Mouse (Mus musculus): Measurements from ENCODE around the gene Fam187b. TPM values are rescaled to one million over a fixed set of nuclear protein-coding genes. Genes with fewer than 3 reads are reported as not detected.
"Not testable (repeated sequence)": the region's sequence is repeated elsewhere in the genome, so short reads cannot be mapped to it uniquely, and the experiment has no call there.

Fam187b gene
- polyA plus RNA-seq, 1 experiment from 2014 or later = 0.42 TPM

DNA sequence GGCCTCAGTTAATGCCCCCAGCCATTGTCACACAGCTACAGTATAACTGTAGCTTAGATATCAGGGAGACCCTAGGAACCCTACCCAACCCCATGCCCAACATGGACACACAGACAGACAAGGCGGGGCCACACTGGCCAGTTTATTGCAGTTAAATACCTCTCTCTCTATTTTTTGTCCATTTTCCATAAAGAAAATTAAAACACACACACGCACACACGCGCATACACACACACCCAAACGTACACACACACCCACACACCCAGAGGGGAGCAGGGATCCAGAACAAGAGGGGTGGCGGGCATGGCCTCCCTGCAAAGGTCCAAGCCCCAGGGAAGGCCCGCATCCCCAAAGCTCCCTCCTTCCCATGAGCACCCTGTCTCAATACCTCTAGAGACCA lies 27.7 kb upstream of the Fam187b start:
- H3K36me3 ChIP-seq (ENCODE audit: control insufficient read depth, insufficient read depth) = no peaks in the 10 kb centered on the region; the same call in 1 of the 2 replicates
- 95% methylated on average over 7 of the region's 7 CpGs for WGBS
- no peak overlapping the region for H3K4me2 ChIP-seq (ENCODE audit: low read length)
- no peaks in the 10 kb centered on the region for H3K9me3 ChIP-seq (ENCODE audit: control insufficient read depth, low read length)
- H3K4me1 ChIP-seq (replicated peaks; ENCODE audit: control insufficient read depth, insufficient read depth, low read length) = no peaks in the 10 kb centered on the region
- ATAC-seq = no peak
- H3K4me3 ChIP-seq (replicated peaks; ENCODE audit: low read length) = no peak overlapping the region
- H3K9ac ChIP-seq (replicated peaks; ENCODE audit: low read depth, low read length) = no peak overlapping the region
- no peaks in the 10 kb centered on the region for H3K27me3 ChIP-seq (replicated peaks; ENCODE audit: control insufficient read depth, insufficient read depth, low read length)
- no peak overlapping the region for H3K27ac ChIP-seq (ENCODE audit: low read length)

DNA sequence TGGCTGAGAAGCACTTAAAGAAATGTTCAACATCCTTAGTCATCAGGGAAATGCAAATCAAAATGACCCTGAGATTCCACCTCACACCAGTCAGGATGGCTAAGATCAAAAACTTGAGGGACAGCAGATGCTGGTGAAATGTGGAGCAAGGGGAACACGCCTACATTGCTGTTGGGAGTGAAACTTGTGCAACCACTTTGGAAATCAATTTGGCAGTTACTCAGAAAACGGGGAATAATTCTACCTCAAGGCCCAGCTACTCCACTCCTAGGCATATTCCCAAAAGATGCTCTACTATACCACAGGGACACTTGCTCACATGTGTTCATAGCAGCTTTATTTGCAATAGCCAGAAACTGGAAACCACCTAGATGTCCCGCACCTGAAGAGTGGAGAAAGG lies 23.7 kb upstream of the Fam187b start:
- peaks cover 14% of the 10 kb centered on the region for H3K36me3 ChIP-seq (ENCODE audit: control insufficient read depth, insufficient read depth)
- H3K4me3 ChIP-seq (replicated peaks; ENCODE audit: low read length); H3K27ac ChIP-seq (ENCODE audit: low read length); H3K9ac ChIP-seq (replicated peaks; ENCODE audit: low read depth, low read length); H3K4me1 ChIP-seq (replicated peaks; ENCODE audit: control insufficient read depth, insufficient read depth, low read length); H3K4me2 ChIP-seq (ENCODE audit: low read length); H3K9me3 ChIP-seq (ENCODE audit: control insufficient read depth, low read length); ATAC-seq; H3K27me3 ChIP-seq (replicated peaks; ENCODE audit: control insufficient read depth, insufficient read depth, low read length): not testable (repeated sequence)
- 83% methylated on average over 3 of the region's 3 CpGs for WGBS

DNA sequence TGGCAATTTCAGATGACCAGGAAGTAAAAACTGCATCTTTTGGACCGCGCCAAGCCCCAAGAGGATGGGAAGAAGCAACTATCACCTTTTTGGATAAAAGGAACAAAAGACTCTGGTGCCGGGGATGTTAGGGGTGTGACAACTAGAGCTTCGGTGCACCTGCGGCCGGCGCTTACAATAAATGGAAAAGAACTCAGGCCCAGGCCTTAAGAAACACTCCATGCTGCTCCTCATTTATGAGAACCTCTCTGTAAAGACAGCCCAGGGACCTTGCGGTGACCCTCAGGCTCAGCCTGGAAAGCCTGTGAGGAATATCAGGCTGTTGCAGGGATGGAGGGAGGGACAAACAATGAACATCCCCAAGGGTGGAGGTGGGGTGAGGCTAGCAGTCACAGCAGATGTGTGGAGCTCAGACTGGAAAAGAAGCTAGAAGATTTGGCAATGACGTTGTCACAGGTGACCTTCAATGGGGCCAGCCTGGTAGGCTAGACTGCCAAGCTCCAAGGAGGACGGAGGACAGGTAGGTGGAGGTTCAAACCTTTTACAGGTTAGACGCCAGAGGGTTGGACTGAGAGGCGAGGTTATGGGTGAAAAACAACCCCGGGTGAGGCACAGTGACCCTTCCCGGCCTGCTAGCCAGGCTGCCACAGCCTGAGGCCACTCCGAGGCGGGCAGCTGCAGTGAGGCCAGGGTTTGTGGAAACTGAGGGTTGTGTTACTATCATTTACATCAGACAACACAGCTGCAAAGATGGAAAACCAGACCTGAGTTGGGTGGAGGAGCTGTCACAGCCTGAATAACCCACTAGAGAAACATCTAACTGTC lies 20.9 kb upstream of the Fam187b start:
- Histone ChIP-seq H3K9me3 (ENCODE audit: control insufficient read depth, low read length) (no peaks in the 10 kb centered on the region), H3K4me1 (replicated peaks; ENCODE audit: control insufficient read depth, insufficient read depth, low read length) (peaks cover 10% of the 10 kb centered on the region), H3K27me3 (replicated peaks; ENCODE audit: control insufficient read depth, insufficient read depth, low read length) (no peaks in the 10 kb centered on the region), H3K9ac (replicated peaks; ENCODE audit: low read depth, low read length) (no peak overlapping the region), H3K4me3 (replicated peaks; ENCODE audit: low read length) (no peak overlapping the region), H3K27ac (ENCODE audit: low read length) (no peak overlapping the region), H3K4me2 (ENCODE audit: low read length) (no peak overlapping the region), H3K36me3 (ENCODE audit: control insufficient read depth, insufficient read depth) (peaks cover 14% of the 10 kb centered on the region)
- WGBS = 96% methylated on average over 16 of the region's 16 CpGs
- no peak for ATAC-seq

DNA sequence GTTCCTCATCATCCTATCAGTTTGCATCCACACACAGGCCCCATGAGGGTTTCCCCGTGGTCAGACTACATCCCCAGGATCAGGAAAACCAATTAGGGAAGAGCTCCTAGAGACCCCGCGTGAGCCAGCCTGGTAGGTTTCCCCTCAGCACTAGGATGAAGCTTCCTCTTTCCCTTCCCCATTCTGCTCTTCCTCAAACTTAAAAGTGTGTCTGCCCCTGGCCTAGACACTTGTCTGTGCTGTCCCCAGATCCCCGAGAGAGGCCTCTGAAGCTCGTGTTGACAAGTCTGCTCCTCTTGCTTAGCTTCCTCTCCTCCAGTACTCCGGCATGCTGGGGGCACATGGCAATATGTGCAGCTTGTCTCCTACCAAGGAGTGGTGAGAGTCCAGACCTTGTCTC lies 20.1 kb upstream of the Fam187b start:
- H3K36me3 ChIP-seq (ENCODE audit: control insufficient read depth, insufficient read depth) = peaks cover 14% of the 10 kb centered on the region
- H3K27me3 ChIP-seq (replicated peaks; ENCODE audit: control insufficient read depth, insufficient read depth, low read length) = no peaks in the 10 kb centered on the region
- H3K9ac ChIP-seq (replicated peaks; ENCODE audit: low read depth, low read length) = no peak overlapping the region
- ATAC-seq = no peak
- H3K27ac ChIP-seq (ENCODE audit: low read length) = no peak overlapping the region
- WGBS = 96% methylated on average over 6 of the region's 6 CpGs
- H3K4me3 ChIP-seq (replicated peaks; ENCODE audit: low read length) = no peak overlapping the region
- no peaks in the 10 kb centered on the region for H3K9me3 ChIP-seq (ENCODE audit: control insufficient read depth, low read length)
- peaks cover 17% of the 10 kb centered on the region for H3K4me1 ChIP-seq (replicated peaks; ENCODE audit: control insufficient read depth, insufficient read depth, low read length)
- no peak overlapping the region for H3K4me2 ChIP-seq (ENCODE audit: low read length)

DNA sequence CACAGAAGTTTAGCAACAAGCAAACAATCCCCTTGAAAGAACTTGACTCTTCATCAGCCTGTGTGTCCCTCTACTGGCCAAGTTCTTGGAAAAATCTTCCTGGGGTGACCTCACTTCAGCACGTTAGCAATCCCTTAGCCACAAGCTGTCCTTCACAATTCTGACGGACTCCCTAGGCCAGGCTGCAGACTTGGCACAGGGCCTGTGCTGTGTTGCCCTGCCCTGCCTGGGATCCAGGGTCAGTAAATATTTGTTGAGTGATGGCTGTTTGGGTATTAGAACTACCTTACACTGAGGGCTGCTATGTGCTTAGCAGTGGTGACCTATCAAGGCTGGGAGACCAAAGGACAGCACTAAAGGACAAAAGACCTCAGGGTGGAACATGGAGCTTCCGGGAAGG lies 19.6 kb upstream of the Fam187b start:
- H3K9me3 ChIP-seq (ENCODE audit: control insufficient read depth, low read length) = no peaks in the 10 kb centered on the region
- ATAC-seq = no peak
- H3K4me3 ChIP-seq (replicated peaks; ENCODE audit: low read length) = no peak overlapping the region
- H3K27ac ChIP-seq (ENCODE audit: low read length) = no peak overlapping the region
- H3K9ac ChIP-seq (replicated peaks; ENCODE audit: low read depth, low read length) = no peak overlapping the region
- no peaks in the 10 kb centered on the region for H3K27me3 ChIP-seq (replicated peaks; ENCODE audit: control insufficient read depth, insufficient read depth, low read length)
- peaks cover 18% of the 10 kb centered on the region for H3K4me1 ChIP-seq (replicated peaks; ENCODE audit: control insufficient read depth, insufficient read depth, low read length)
- H3K36me3 ChIP-seq (ENCODE audit: control insufficient read depth, insufficient read depth) = peaks cover 14% of the 10 kb centered on the region
- no peak overlapping the region for H3K4me2 ChIP-seq (ENCODE audit: low read length)
- WGBS = 80% methylated on average over 3 of the region's 3 CpGs

DNA sequence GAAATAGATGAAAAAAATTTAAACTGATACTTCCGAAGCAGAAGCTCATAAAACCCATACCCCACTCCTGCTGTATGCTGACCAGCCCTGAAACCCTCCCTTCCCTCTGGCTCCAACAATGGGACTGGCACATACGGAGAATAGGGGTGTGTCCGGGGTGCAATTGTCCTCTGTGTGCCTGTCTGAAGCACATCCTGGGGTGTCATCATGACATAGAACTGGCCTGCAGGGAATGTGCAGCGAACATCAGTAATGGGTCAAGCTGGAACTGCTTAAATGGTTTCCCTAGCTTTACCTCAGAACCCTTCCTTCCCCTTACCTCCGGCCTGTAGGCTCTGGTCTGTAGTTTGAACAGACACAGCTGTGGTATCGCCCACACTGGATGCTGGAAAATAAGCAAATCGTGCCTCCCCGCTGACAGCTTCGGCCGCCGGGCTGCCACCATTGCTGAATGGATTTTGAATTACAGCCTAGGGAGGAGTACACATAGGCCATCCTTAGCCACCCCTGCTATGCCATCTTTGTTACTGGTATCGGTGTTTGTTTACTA lies 18.5 kb upstream of the Fam187b start:
- H3K9me3 ChIP-seq (ENCODE audit: control insufficient read depth, low read length) = no peaks in the 10 kb centered on the region
- no peak for ATAC-seq
- 81% methylated on average over 12 of the region's 12 CpGs for WGBS
- peaks cover 18% of the 10 kb centered on the region for H3K4me1 ChIP-seq (replicated peaks; ENCODE audit: control insufficient read depth, insufficient read depth, low read length)
- no peak overlapping the region; the same call in 1 of the 2 replicates for H3K27ac ChIP-seq (ENCODE audit: low read length)
- H3K4me2 ChIP-seq (ENCODE audit: low read length) = peak overlapping the region; percentile 78
- no peaks in the 10 kb centered on the region for H3K27me3 ChIP-seq (replicated peaks; ENCODE audit: control insufficient read depth, insufficient read depth, low read length)
- peaks cover 14% of the 10 kb centered on the region for H3K36me3 ChIP-seq (ENCODE audit: control insufficient read depth, insufficient read depth)
- H3K9ac ChIP-seq (replicated peaks; ENCODE audit: low read depth, low read length) = peak overlapping the region; percentile 15; the same call in 1 of the 2 replicates
- peak overlapping the region; percentile 84 for H3K4me3 ChIP-seq (replicated peaks; ENCODE audit: low read length)

DNA sequence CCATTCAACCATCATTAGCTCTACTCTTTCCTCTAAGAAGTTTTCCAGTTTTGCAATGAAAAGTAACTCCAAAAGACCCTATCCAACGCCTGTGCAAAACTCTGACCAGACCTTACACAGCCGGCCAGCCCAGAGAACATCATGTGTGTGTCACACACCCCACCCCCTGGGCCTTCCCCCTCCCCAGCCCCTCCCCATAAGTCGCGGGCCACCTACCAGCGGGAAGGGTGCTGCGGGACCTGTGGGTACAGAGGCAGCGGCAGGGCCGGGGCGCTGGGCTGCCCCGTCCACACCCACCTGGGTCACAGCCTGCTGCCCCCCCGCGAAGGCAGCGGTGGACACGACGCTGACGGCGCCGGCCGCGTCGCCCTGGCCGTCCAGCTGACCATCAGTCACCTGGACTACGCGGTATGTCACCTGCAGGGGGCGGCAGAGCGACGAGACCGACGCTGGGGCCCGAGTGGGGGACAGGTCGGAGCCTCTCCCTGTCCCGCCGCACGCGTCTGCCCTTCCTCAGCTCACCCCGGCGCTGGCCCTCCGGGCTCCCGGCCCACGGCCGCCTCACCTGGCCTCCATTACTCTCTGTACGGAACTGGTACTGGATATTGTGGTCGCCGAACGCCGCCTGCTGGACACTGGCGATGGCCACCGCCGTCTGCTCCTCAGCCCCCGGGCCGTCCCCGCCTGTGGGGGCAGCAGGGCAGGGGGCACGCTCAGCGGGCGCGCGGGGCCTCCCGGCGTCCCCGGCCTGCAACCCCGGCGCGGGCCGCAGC lies 17.8 kb upstream of the Fam187b start:
- Histone ChIP-seq H3K9me3 (ENCODE audit: control insufficient read depth, low read length) (no peaks in the 10 kb centered on the region), H3K4me3 (replicated peaks; ENCODE audit: low read length) (peak overlapping the region; percentile 84), H3K4me1 (replicated peaks; ENCODE audit: control insufficient read depth, insufficient read depth, low read length) (peaks cover 18% of the 10 kb centered on the region), H3K36me3 (ENCODE audit: control insufficient read depth, insufficient read depth) (peaks cover 14% of the 10 kb centered on the region), H3K27me3 (replicated peaks; ENCODE audit: control insufficient read depth, insufficient read depth, low read length) (no peaks in the 10 kb centered on the region), H3K27ac (ENCODE audit: low read length) (peak overlapping the region; percentile 98), H3K4me2 (ENCODE audit: low read length) (peak overlapping the region; percentile 78), H3K9ac (replicated peaks; ENCODE audit: low read depth, low read length) (peak overlapping the region; percentile 79)
- WGBS = under 1% methylated on average over 60 of the region's 64 CpGs
- peak; percentile 62 for ATAC-seq

DNA sequence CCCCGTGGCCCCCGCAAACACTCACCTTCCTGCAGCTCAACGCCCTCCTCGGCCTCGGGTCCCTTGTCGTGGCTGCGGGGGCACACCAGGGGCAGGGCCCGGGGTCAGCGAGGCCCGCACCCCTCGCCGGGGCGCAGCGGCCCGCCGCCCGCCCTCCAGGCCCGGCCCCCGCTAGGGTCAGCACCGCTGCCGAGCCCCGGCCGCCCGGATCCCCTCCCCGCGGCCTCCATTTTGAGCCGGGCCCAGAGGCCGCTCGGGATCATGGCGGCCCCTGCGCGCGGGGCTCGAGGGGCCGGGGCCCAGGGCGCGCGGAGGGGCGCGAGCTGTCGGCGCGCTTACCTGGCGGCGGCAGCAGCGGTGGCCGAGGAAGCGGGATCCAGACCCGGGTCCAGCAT lies 17.2 kb upstream of the Fam187b start:
- H3K36me3 ChIP-seq (ENCODE audit: control insufficient read depth, insufficient read depth) = peaks cover 14% of the 10 kb centered on the region
- WGBS = 0% methylated on average over 18 of the region's 49 CpGs
- no peaks in the 10 kb centered on the region for H3K9me3 ChIP-seq (ENCODE audit: control insufficient read depth, low read length)
- H3K4me2 ChIP-seq (ENCODE audit: low read length) = peak overlapping the region; percentile 78
- no peaks in the 10 kb centered on the region for H3K27me3 ChIP-seq (replicated peaks; ENCODE audit: control insufficient read depth, insufficient read depth, low read length)
- peak overlapping the region; percentile 98 for H3K27ac ChIP-seq (ENCODE audit: low read length)
- ATAC-seq = peak; percentile 29
- H3K9ac ChIP-seq (replicated peaks; ENCODE audit: low read depth, low read length) = peak overlapping the region; percentile 79
- peak overlapping the region; percentile 84 for H3K4me3 ChIP-seq (replicated peaks; ENCODE audit: low read length)
- peaks cover 18% of the 10 kb centered on the region for H3K4me1 ChIP-seq (replicated peaks; ENCODE audit: control insufficient read depth, insufficient read depth, low read length)

DNA sequence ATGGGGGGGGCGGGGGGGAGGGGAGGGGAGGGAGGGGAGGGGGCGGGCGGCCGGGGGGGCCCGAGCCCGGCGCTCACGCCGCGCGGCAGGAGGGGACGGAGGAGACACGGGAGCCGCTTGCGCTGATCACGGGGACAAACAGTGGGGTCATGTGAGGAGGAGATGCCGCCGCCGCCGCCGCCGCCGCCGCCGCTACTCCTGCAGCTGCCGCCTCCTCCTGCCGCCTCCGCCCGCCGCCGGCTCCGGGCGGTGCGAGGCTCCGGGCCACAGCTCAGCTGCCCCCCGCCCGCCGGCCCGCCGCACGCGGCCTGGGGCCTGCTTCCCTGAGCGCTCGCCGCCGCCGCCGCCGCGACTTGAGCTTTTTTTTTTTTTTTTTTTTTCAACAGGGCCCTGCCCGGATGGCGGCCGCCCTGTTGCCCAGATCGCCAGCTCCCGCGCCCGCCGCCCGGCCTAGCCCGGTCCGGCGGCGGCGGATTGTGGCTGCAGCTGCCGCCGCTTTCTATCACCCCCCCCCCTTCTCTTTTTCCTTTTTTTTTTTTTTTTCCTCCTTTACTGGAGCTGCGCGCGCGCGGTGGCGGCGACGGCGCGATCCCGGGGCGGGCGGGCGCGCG lies 16.7 kb upstream of the Fam187b start, which contains the start of gene Usf2:
Gene Usf2, minus strand, starts transcription at position 48 of the 611 bp plus-strand sequence.
- H3K27ac ChIP-seq (ENCODE audit: low read length) = peak within 1 kb of the TSS; percentile 98
- peak; percentile 61 for ATAC-seq
- WGBS = under 1% methylated on average over 31 of the region's 82 CpGs

More for the DNA sequence above, 16.7 kb upstream of the Fam187b start, which contains the start of gene Usf2:
- Histone ChIP-seq H3K4me2 (ENCODE audit: low read length) (peak within 1 kb of the TSS; percentile 78), H3K27me3 (replicated peaks; ENCODE audit: control insufficient read depth, insufficient read depth, low read length) (no peaks in the 10 kb centered on the region), H3K36me3 (ENCODE audit: control insufficient read depth, insufficient read depth) (peaks cover 14% of the 10 kb centered on the region), H3K9me3 (ENCODE audit: control insufficient read depth, low read length) (no peaks in the 10 kb centered on the region), H3K4me1 (replicated peaks; ENCODE audit: control insufficient read depth, insufficient read depth, low read length) (peaks cover 18% of the 10 kb centered on the region), H3K4me3 (replicated peaks; ENCODE audit: low read length) (peak within 1 kb of the TSS; percentile 84), H3K9ac (replicated peaks; ENCODE audit: low read depth, low read length) (peak within 1 kb of the TSS; percentile 79)
